Mouse (Mus musculus): ENCODE measurements around the gene Cenpx.

DNA sequence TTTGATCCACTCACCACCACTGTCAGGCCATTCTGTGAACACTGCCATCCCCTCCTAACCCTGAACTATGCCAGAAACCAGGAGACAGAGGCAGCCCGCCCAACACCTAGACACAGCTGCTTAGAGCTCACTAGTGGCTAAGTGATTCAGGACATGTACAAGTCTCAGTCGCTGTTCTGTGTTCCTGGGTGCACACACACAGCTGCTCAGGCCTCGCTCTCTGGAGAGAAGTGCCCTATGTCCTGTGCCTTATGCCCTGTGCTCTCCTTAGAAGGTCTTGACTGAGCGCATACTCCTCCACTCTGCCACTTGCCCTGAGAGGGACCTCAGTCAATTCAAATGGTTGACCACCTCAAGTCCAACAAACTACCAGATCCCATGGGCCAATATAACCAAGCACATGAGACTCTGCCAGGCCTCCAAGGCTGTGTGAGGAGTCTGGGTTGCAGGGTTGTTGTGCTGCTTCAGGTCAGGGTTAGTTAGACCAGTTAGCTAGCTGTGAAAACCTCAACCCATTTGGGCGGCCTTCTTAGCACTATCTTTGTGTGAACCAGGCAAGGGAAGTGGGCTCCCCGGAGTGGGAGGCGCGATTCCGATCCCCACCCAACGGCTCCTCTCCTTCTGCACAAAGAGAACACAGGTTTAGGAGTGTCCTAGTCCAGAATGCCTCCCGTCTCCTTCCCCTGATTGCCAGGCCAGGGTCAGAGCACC lies 15.1 kb upstream of the Cenpx start:
- no peak for TF ChIP-seq CTCF (conservative IDR thresholded peaks at IDR 0.05; ENCODE audit: insufficient read depth, insufficient read length, low read depth, low read length)
- TF ChIP-seq POLR2A (IDR thresholded peaks at IDR 0.05; ENCODE audit: low read depth, low read length) = no peak

All from kidney, adult 2 months (tissue).